Mouse (Mus musculus): ENCODE measurements around the gene Fgb. TPM values are rescaled to one million over a fixed set of nuclear protein-coding genes. Genes with fewer than 3 reads are reported as not detected.

Fgb gene
- polyA plus RNA-seq, 1 experiment from 2014 or later: not detected

- Histone ChIP-seq H3K27me3 (no peaks in the 10 kb centered on the region), H3K4me3 (no peak overlapping the region), H3K36me3 (ENCODE audit: poor library complexity, severe bottlenecking) (peaks cover 16% of the 10 kb centered on the region), H3K27ac (no peak overlapping the region), H3K9ac (no peak overlapping the region), H3K9me3 (replicated peaks) (no peaks in the 10 kb centered on the region), H3K4me2 (no peak overlapping the region), H3K4me1 (peaks cover 13% of the 10 kb centered on the region)
- no peak for ATAC-seq
- 34% methylated on average over 10 of the region's 10 CpGs for WGBS
Observed at GRCm38 (mm10) chr3:83053758-83054157, 4.1 kb upstream of the Fgb start.

- Histone ChIP-seq H3K27me3 (no peaks in the 10 kb centered on the region), H3K9me3 (replicated peaks) (no peaks in the 10 kb centered on the region), H3K9ac (no peak overlapping the region), H3K4me3 (no peak overlapping the region), H3K27ac (no peak overlapping the region), H3K4me1 (peaks cover 13% of the 10 kb centered on the region), H3K4me2 (no peak overlapping the region), H3K36me3 (ENCODE audit: poor library complexity, severe bottlenecking) (peaks cover 11% of the 10 kb centered on the region)
- 88% methylated on average over 7 of the region's 7 CpGs for WGBS
- ATAC-seq: no peak
Observed at GRCm38 (mm10) chr3:83053126-83053525, 3.5 kb upstream of the Fgb start.

- H3K4me1 ChIP-seq: peaks cover 13% of the 10 kb centered on the region
- no peaks in the 10 kb centered on the region for H3K27me3 ChIP-seq
- H3K27ac ChIP-seq: no peak overlapping the region
- H3K4me2 ChIP-seq: no peak overlapping the region
- no peak overlapping the region for H3K4me3 ChIP-seq
- 94% methylated on average over 5 of the region's 5 CpGs for WGBS
- no peaks in the 10 kb centered on the region for H3K9me3 ChIP-seq (replicated peaks)
- H3K9ac ChIP-seq: no peak overlapping the region
- ATAC-seq: no peak
- peaks cover 5% of the 10 kb centered on the region for H3K36me3 ChIP-seq (ENCODE audit: poor library complexity, severe bottlenecking)
Observed at GRCm38 (mm10) chr3:83052102-83052501, 2.4 kb upstream of the Fgb start.

- no peak overlapping the region for H3K4me3 ChIP-seq
- WGBS: 79% methylated on average over 5 of the region's 5 CpGs
- H3K27ac ChIP-seq: no peak overlapping the region
- no peaks in the 10 kb centered on the region for H3K36me3 ChIP-seq (ENCODE audit: poor library complexity, severe bottlenecking)
- no peaks in the 10 kb centered on the region for H3K4me1 ChIP-seq
- no peaks in the 10 kb centered on the region for H3K9me3 ChIP-seq (replicated peaks)
- no peak overlapping the region for H3K9ac ChIP-seq
- H3K27me3 ChIP-seq: no peaks in the 10 kb centered on the region
- ATAC-seq: no peak
- no peak overlapping the region for H3K4me2 ChIP-seq
Observed at GRCm38 (mm10) chr3:83050661-83051060, 998 bp upstream of the Fgb start.

- Histone ChIP-seq H3K4me1 (no peaks in the 10 kb centered on the region), H3K27ac (no peak overlapping the region), H3K4me3 (no peak overlapping the region), H3K36me3 (ENCODE audit: poor library complexity, severe bottlenecking) (no peaks in the 10 kb centered on the region), H3K27me3 (no peaks in the 10 kb centered on the region), H3K4me2 (no peak overlapping the region), H3K9me3 (replicated peaks) (no peaks in the 10 kb centered on the region), H3K9ac (no peak overlapping the region)
- ATAC-seq: no peak
- WGBS: 88% methylated on average over 11 of the region's 11 CpGs
Observed at GRCm38 (mm10) chr3:83046649-83047048, 3.0 kb downstream of the Fgb start.

- no peak for ATAC-seq
- no peaks in the 10 kb centered on the region for H3K27me3 ChIP-seq
- H3K4me2 ChIP-seq: no peak overlapping the region
- H3K9me3 ChIP-seq (replicated peaks): no peaks in the 10 kb centered on the region
- no peaks in the 10 kb centered on the region for H3K36me3 ChIP-seq (ENCODE audit: poor library complexity, severe bottlenecking)
- no peak overlapping the region for H3K9ac ChIP-seq
- WGBS: 92% methylated on average over 5 of the region's 5 CpGs
- no peak overlapping the region for H3K4me3 ChIP-seq
- no peaks in the 10 kb centered on the region for H3K4me1 ChIP-seq
- H3K27ac ChIP-seq: no peak overlapping the region
Observed at GRCm38 (mm10) chr3:83042451-83042850, 7.2 kb downstream of the Fgb start.

GRCm38 (mm10) chr3:83039666-83040065 lies 10.0 kb downstream of the Fgb start:
- Histone ChIP-seq H3K9me3 (replicated peaks) (no peaks in the 10 kb centered on the region), H3K36me3 (ENCODE audit: poor library complexity, severe bottlenecking) (no peaks in the 10 kb centered on the region), H3K9ac (no peak overlapping the region), H3K27ac (no peak overlapping the region), H3K4me2 (no peak overlapping the region), H3K4me1 (no peaks in the 10 kb centered on the region), H3K4me3 (no peak overlapping the region), H3K27me3 (no peaks in the 10 kb centered on the region)
- ATAC-seq: no peak
- WGBS: 76% methylated on average over 4 of the region's 4 CpGs

- H3K4me2 ChIP-seq: no peak overlapping the region
- H3K4me1 ChIP-seq: no peaks in the 10 kb centered on the region
- no peaks in the 10 kb centered on the region for H3K36me3 ChIP-seq (ENCODE audit: poor library complexity, severe bottlenecking)
- 77% methylated on average over 2 of the region's 2 CpGs for WGBS
- no peaks in the 10 kb centered on the region for H3K9me3 ChIP-seq (replicated peaks)
- H3K4me3 ChIP-seq: no peak overlapping the region
- no peak for ATAC-seq
- no peak overlapping the region for H3K27ac ChIP-seq
- H3K9ac ChIP-seq: no peak overlapping the region
- no peaks in the 10 kb centered on the region for H3K27me3 ChIP-seq
Observed at GRCm38 (mm10) chr3:83038865-83039264, 10.8 kb downstream of the Fgb start.

- H3K4me3 ChIP-seq: no peak overlapping the region
- no peak overlapping the region for H3K9ac ChIP-seq
- H3K27me3 ChIP-seq: no peaks in the 10 kb centered on the region
- H3K9me3 ChIP-seq (replicated peaks): no peaks in the 10 kb centered on the region
- H3K4me1 ChIP-seq: peaks cover 6% of the 10 kb centered on the region; the same call in 1 of the 2 replicates
- 92% methylated on average over 8 of the region's 8 CpGs for WGBS
- H3K36me3 ChIP-seq (ENCODE audit: poor library complexity, severe bottlenecking): no peaks in the 10 kb centered on the region
- no peak overlapping the region for H3K4me2 ChIP-seq
- ATAC-seq: no peak
- no peak overlapping the region for H3K27ac ChIP-seq
Observed at GRCm38 (mm10) chr3:83033801-83034200, 15.9 kb downstream of the Fgb start.

- ATAC-seq: peak; percentile 61
- no peak overlapping the region for H3K9ac ChIP-seq
- 44% methylated on average over 13 of the region's 13 CpGs for WGBS
- no peaks in the 10 kb centered on the region for H3K27me3 ChIP-seq
- H3K4me3 ChIP-seq: peak overlapping the region; percentile 9; the same call in 1 of the 2 replicates
- H3K4me1 ChIP-seq: peaks cover 6% of the 10 kb centered on the region; the same call in 1 of the 2 replicates
- no peak overlapping the region for H3K27ac ChIP-seq
- H3K9me3 ChIP-seq (replicated peaks): no peaks in the 10 kb centered on the region
- no peaks in the 10 kb centered on the region for H3K36me3 ChIP-seq (ENCODE audit: poor library complexity, severe bottlenecking)
- peak overlapping the region; percentile 47 for H3K4me2 ChIP-seq
Observed at GRCm38 (mm10) chr3:83032746-83033308, 16.8 kb downstream of the Fgb start.

GRCm38 (mm10) chr3:83030331-83030730 lies 19.3 kb downstream of the Fgb start:
- ATAC-seq: no peak
- Histone ChIP-seq H3K36me3 (ENCODE audit: poor library complexity, severe bottlenecking) (no peaks in the 10 kb centered on the region), H3K27me3 (no peaks in the 10 kb centered on the region), H3K4me1 (peaks cover 6% of the 10 kb centered on the region; the same call in 1 of the 2 replicates), H3K9me3 (replicated peaks) (no peaks in the 10 kb centered on the region), H3K9ac (no peak overlapping the region), H3K4me2 (no peak overlapping the region), H3K4me3 (no peak overlapping the region), H3K27ac (no peak overlapping the region)
- 89% methylated on average over 4 of the region's 4 CpGs for WGBS

- H3K27me3 ChIP-seq: no peaks in the 10 kb centered on the region
- H3K27ac ChIP-seq: no peak overlapping the region
- no peaks in the 10 kb centered on the region for H3K9me3 ChIP-seq (replicated peaks)
- 73% methylated on average over 9 of the region's 9 CpGs for WGBS
- no peak for ATAC-seq
- H3K36me3 ChIP-seq (ENCODE audit: poor library complexity, severe bottlenecking): no peaks in the 10 kb centered on the region
- no peak overlapping the region for H3K4me2 ChIP-seq
- H3K9ac ChIP-seq: no peak overlapping the region
- H3K4me1 ChIP-seq: peaks cover 1% of the 10 kb centered on the region; the same call in 1 of the 2 replicates
- H3K4me3 ChIP-seq: no peak overlapping the region
Observed at GRCm38 (mm10) chr3:83027546-83028251, 22.0 kb downstream of the Fgb start.
